Mouse (Mus musculus) layer of hippocampus, postnatal 36 days (tissue): ENCODE measurements at regions not wholly inside any gene's neighbourhood (a gene's known extent, or its start where the extent isn't known, plus 50 kb on each side); places are given as distances from the start of the nearest gene placed in this dataset.

Experiments
- DNase-seq, 2 experiments: peaks; one replicate each; pipeline ENCODE4 v3.0.0; 2022

- DNase-seq, result no peak
Observed at GRCm38 (mm10) chr5:148608857-148609505, 56.4 kb upstream of the Ubl3 start.

- no peak for DNase-seq
Observed at GRCm38 (mm10) chr5:148608178-148608577, 55.6 kb upstream of the Ubl3 start.

GRCm38 (mm10) chr5:148605730-148606129 lies 53.1 kb upstream of the Ubl3 start:
- no peak for DNase-seq
